Mouse (Mus musculus) intestine, embryonic 15.5 days (tissue): ENCODE results near the gene Ccdc96. TPM values are rescaled to one million over a fixed set of nuclear protein-coding genes. Genes with fewer than 3 reads are reported as not detected.
A peak's percentile ranks its signal among the peaks of the same experiment; 100 is the strongest.

Experiments used
- ATAC-seq: fragments of 200-750 bp; cut with Nextera tagmentation; 2 replicates; pipeline ENCODE4 v1.8.0; 2017; ENCODE audit warnings: moderate TSS enrichment, moderate library complexity
- H3K27ac ChIP-seq: fragments of 300-500 bp; sonication (generic); 2 replicates; pipeline ENCODE4 v1.5.1; 2015; ENCODE audit warnings: mild to moderate bottlenecking, inconsistent platforms
- H3K27me3 ChIP-seq: fragments of 300-500 bp; sonication (generic); replicated peaks from 2 replicates; pipeline ENCODE4 v1.6.1; 2015; ENCODE audit warnings: inconsistent platforms
- H3K36me3 ChIP-seq: fragments of 300-500 bp; sonication (generic); 2 replicates; pipeline ENCODE4 v1.6.1; 2015; ENCODE audit warnings: inconsistent platforms
- H3K4me1 ChIP-seq: fragments of 300-500 bp; sonication (generic); replicated peaks from 2 replicates; pipeline ENCODE4 v1.6.1; 2015; ENCODE audit warnings: inconsistent platforms
- H3K4me2 ChIP-seq: fragments of 300-500 bp; sonication (generic); replicated peaks from 2 replicates; pipeline ENCODE4 v1.6.1; 2015; ENCODE audit warnings: mild to moderate bottlenecking, inconsistent platforms
- H3K4me3 ChIP-seq: fragments of 300-500 bp; sonication (generic); replicated peaks from 2 replicates; pipeline ENCODE4 v1.5.1; 2015; ENCODE audit warnings: inconsistent platforms
- H3K9ac ChIP-seq: fragments of 300-500 bp; sonication (generic); 2 replicates; pipeline ENCODE4 v1.6.1; 2015; ENCODE audit warnings: inconsistent platforms
- H3K9me3 ChIP-seq: fragments of 300-500 bp; sonication (generic); 2 replicates; pipeline ENCODE4 v1.6.1; 2016; ENCODE audit warnings: inconsistent platforms
- WGBS: fragments of 180-500 bp; shearing (Covaris S2); methylation state at CpG from one replicate; pipeline ENCODE4 v1.1.7; 2015; 5-methylcytosine and 5-hydroxymethylcytosine counted together
- polyA plus RNA-seq: library from polyadenylated mRNA; unstranded; fragments of >200 nt; fragmentation: Nextera tagmentation; extraction: Ambion mirVana; gene quantifications from 2 replicates; pipeline ENCODE4 v1.2.1, GENCODE M21; 2015

Gene Ccdc96
- polyA plus RNA-seq, 1 experiment from 2014 or later, result 0.19 TPM

- Histone ChIP-seq H3K9me3 (no peaks in the 10 kb centered on the region), H3K27ac (no peak overlapping the region), H3K36me3 (peaks cover 32% of the 10 kb centered on the region), H3K4me3 (no peak overlapping the region), H3K27me3 (no peaks in the 10 kb centered on the region), H3K9ac (no peak overlapping the region), H3K4me2 (no peak overlapping the region), H3K4me1 (no peaks in the 10 kb centered on the region)
- WGBS, result 95% methylated on average over 2 of the region's 2 CpGs
- no peak for ATAC-seq
Measured at GRCm38 (mm10) chr5:36510956-36511355, 26.6 kb downstream of the Ccdc96 start.

- Histone ChIP-seq H3K27ac (no peak overlapping the region), H3K4me2 (no peak overlapping the region), H3K9ac (no peak overlapping the region), H3K27me3 (no peaks in the 10 kb centered on the region), H3K36me3 (peaks cover 28% of the 10 kb centered on the region), H3K9me3 (no peaks in the 10 kb centered on the region), H3K4me3 (no peak overlapping the region), H3K4me1 (no peaks in the 10 kb centered on the region)
- no peak for ATAC-seq
- WGBS, result 84% methylated on average over 1 of the region's 1 CpGs
Measured at GRCm38 (mm10) chr5:36515126-36515525, 30.7 kb downstream of the Ccdc96 start.

GRCm38 (mm10) chr5:36515558-36515957 lies 31.2 kb downstream of the Ccdc96 start:
- WGBS, result 92% methylated on average over 5 of the region's 5 CpGs
- no peak overlapping the region for H3K27ac ChIP-seq
- H3K9ac ChIP-seq, result no peak overlapping the region
- no peak for ATAC-seq
- no peaks in the 10 kb centered on the region for H3K9me3 ChIP-seq
- no peak overlapping the region for H3K4me2 ChIP-seq
- peaks cover 27% of the 10 kb centered on the region; the same call in 1 of the 2 replicates for H3K36me3 ChIP-seq
- H3K4me1 ChIP-seq, result no peaks in the 10 kb centered on the region
- no peak overlapping the region for H3K4me3 ChIP-seq
- no peaks in the 10 kb centered on the region for H3K27me3 ChIP-seq

- no peaks in the 10 kb centered on the region for H3K27me3 ChIP-seq
- no peak overlapping the region for H3K9ac ChIP-seq
- H3K4me3 ChIP-seq, result no peak overlapping the region
- H3K27ac ChIP-seq, result no peak overlapping the region
- H3K4me1 ChIP-seq, result no peaks in the 10 kb centered on the region
- H3K9me3 ChIP-seq, result no peaks in the 10 kb centered on the region
- 87% methylated on average over 3 of the region's 3 CpGs for WGBS
- H3K4me2 ChIP-seq, result no peak overlapping the region
- ATAC-seq, result no peak
- H3K36me3 ChIP-seq, result peaks cover 20% of the 10 kb centered on the region; the same call in 1 of the 2 replicates
Measured at GRCm38 (mm10) chr5:36517596-36517995, 33.2 kb downstream of the Ccdc96 start.

- H3K27ac ChIP-seq, result no peak overlapping the region
- H3K4me2 ChIP-seq, result no peak overlapping the region
- H3K9me3 ChIP-seq, result no peaks in the 10 kb centered on the region
- H3K4me3 ChIP-seq, result no peak overlapping the region
- 87% methylated on average over 3 of the region's 3 CpGs for WGBS
- no peak for ATAC-seq
- H3K9ac ChIP-seq, result no peak overlapping the region
- H3K36me3 ChIP-seq, result peaks cover 20% of the 10 kb centered on the region; the same call in 1 of the 2 replicates
- H3K27me3 ChIP-seq, result no peaks in the 10 kb centered on the region
- no peaks in the 10 kb centered on the region for H3K4me1 ChIP-seq
Measured at GRCm38 (mm10) chr5:36519751-36520150, 35.4 kb downstream of the Ccdc96 start.

- H3K4me3 ChIP-seq, result no peak overlapping the region
Measured at GRCm38 (mm10) chr5:36522782-36523181, 38.4 kb downstream of the Ccdc96 start.

GRCm38 (mm10) chr5:36523219-36523703 lies 38.9 kb downstream of the Ccdc96 start:
- ATAC-seq, result no peak
- Histone ChIP-seq H3K9ac (no peak overlapping the region), H3K27me3 (no peaks in the 10 kb centered on the region), H3K4me2 (no peak overlapping the region), H3K9me3 (no peaks in the 10 kb centered on the region), H3K36me3 (peaks cover 10% of the 10 kb centered on the region; the same call in 1 of the 2 replicates), H3K4me3 (no peak overlapping the region), H3K4me1 (peaks cover 4% of the 10 kb centered on the region; the same call in 1 of the 2 replicates), H3K27ac (no peak overlapping the region)
- WGBS, result 71% methylated on average over 5 of the region's 5 CpGs

More at GRCm38 (mm10) chr5:36522782-36523181, 38.4 kb downstream of the Ccdc96 start:
- Histone ChIP-seq H3K27me3 (no peaks in the 10 kb centered on the region), H3K27ac (no peak overlapping the region), H3K4me1 (no peaks in the 10 kb centered on the region), H3K9ac (no peak overlapping the region), H3K36me3 (peaks cover 12% of the 10 kb centered on the region; the same call in 1 of the 2 replicates), H3K9me3 (no peaks in the 10 kb centered on the region), H3K4me2 (no peak overlapping the region)
- no peak for ATAC-seq
- WGBS, result 54% methylated on average over 2 of the region's 2 CpGs

GRCm38 (mm10) chr5:36525216-36525615 lies 40.8 kb downstream of the Ccdc96 start:
- no peaks in the 10 kb centered on the region for H3K27me3 ChIP-seq
- no peak overlapping the region for H3K9ac ChIP-seq
- H3K27ac ChIP-seq, result no peak overlapping the region
- H3K36me3 ChIP-seq, result peaks cover 5% of the 10 kb centered on the region; the same call in 1 of the 2 replicates
- H3K4me2 ChIP-seq, result no peak overlapping the region
- no peak overlapping the region for H3K4me3 ChIP-seq
- ATAC-seq, result no peak
- 78% methylated on average over 2 of the region's 2 CpGs for WGBS
- peaks cover 13% of the 10 kb centered on the region for H3K4me1 ChIP-seq
- no peaks in the 10 kb centered on the region for H3K9me3 ChIP-seq

GRCm38 (mm10) chr5:36526274-36526673 lies 41.9 kb downstream of the Ccdc96 start:
- Histone ChIP-seq H3K4me1 (peaks cover 13% of the 10 kb centered on the region), H3K9ac (no peak overlapping the region), H3K9me3 (no peaks in the 10 kb centered on the region), H3K27ac (no peak overlapping the region), H3K27me3 (no peaks in the 10 kb centered on the region), H3K4me3 (no peak overlapping the region), H3K36me3 (no peaks in the 10 kb centered on the region), H3K4me2 (no peak overlapping the region)
- no peak for ATAC-seq
- 83% methylated on average over 5 of the region's 5 CpGs for WGBS

GRCm38 (mm10) chr5:36526921-36527320 lies 42.5 kb downstream of the Ccdc96 start:
- no peaks in the 10 kb centered on the region for H3K27me3 ChIP-seq
- no peak overlapping the region for H3K4me2 ChIP-seq
- no peaks in the 10 kb centered on the region for H3K9me3 ChIP-seq
- H3K9ac ChIP-seq, result no peak overlapping the region
- H3K36me3 ChIP-seq, result no peaks in the 10 kb centered on the region
- 88% methylated on average over 2 of the region's 2 CpGs for WGBS
- H3K4me1 ChIP-seq, result peaks cover 13% of the 10 kb centered on the region
- no peak overlapping the region for H3K27ac ChIP-seq
- no peak overlapping the region for H3K4me3 ChIP-seq
- ATAC-seq, result no peak

- peaks cover 15% of the 10 kb centered on the region for H3K4me1 ChIP-seq
Measured at GRCm38 (mm10) chr5:36529698-36530097, 45.3 kb downstream of the Ccdc96 start.

GRCm38 (mm10) chr5:36530129-36530751 lies 45.9 kb downstream of the Ccdc96 start:
- Histone ChIP-seq H3K4me3 (peak overlapping the region; percentile 76), H3K9me3 (no peaks in the 10 kb centered on the region), H3K4me2 (peak overlapping the region; percentile 68), H3K4me1 (peaks cover 15% of the 10 kb centered on the region), H3K9ac (peak overlapping the region; percentile 90), H3K36me3 (no peaks in the 10 kb centered on the region), H3K27me3 (no peaks in the 10 kb centered on the region), H3K27ac (peak overlapping the region; percentile 67)
- under 1% methylated on average over 28 of the region's 28 CpGs for WGBS
- ATAC-seq, result peak; percentile 97

More at GRCm38 (mm10) chr5:36529698-36530097, 45.3 kb downstream of the Ccdc96 start:
- Histone ChIP-seq H3K4me3 (peak overlapping the region; percentile 76), H3K27ac (peak overlapping the region; percentile 67; the same call in 1 of the 2 replicates), H3K9me3 (no peaks in the 10 kb centered on the region), H3K36me3 (no peaks in the 10 kb centered on the region), H3K4me2 (peak overlapping the region; percentile 68), H3K9ac (peak overlapping the region; percentile 90), H3K27me3 (no peaks in the 10 kb centered on the region)
- ATAC-seq, result peak; percentile 7; the same call in 1 of the 2 replicates
- WGBS, result 3% methylated on average over 5 of the region's 5 CpGs
